Mouse (Mus musculus) neural tube, embryonic 10.5 days (tissue): ENCODE measurements around the gene Gpcpd1.

ENCODE experiments used
- DNase-seq: peaks from one replicate; pipeline ENCODE4 v3.0.0-alpha.2; 2017; ENCODE audit warnings: low spot score; ENCODE audit errors: extremely low spot score

Gene Gpcpd1

DNA sequence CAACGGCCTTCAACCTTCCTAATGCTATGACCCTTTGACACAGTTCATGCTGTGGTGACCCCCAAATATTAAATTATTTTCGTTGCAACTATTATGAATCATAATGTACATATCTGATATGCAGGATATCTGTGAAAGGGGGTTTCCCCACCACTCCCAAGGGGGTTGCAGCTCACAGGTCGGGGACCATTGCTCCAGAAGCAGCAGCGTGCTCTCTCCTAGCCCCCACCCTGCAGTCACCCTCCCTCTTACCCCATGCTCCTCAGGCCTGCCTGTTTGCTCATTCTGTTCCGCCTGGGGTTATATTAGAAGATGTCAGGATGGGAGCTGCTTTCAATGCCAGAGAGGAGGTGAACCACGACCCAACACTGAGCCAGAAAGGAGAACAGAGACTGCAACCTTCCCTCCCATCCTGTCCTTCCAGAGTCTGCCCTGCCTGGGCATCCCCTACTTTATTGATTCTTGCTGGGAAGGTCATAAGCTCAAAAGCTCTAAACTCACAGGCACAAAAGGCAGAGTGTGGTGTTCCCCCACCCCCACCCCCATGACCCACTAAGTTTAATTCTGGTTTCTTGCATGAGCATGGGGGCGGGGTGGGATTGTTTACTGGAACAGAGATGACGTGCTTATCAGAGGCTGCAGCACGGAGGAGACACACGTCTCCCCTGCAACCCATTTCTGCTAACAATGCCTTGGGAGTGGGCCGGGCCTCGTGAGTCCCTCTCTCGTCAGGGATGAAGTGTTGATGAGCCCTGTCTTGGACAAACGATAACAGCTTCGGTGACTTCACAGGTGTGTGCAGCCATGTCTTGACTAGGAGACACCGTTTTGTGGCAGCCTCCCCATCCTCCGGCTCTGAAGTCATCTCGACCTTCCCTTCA, 69.3 kb downstream of the Gpcpd1 start:
- DNase-seq = no peak

DNA sequence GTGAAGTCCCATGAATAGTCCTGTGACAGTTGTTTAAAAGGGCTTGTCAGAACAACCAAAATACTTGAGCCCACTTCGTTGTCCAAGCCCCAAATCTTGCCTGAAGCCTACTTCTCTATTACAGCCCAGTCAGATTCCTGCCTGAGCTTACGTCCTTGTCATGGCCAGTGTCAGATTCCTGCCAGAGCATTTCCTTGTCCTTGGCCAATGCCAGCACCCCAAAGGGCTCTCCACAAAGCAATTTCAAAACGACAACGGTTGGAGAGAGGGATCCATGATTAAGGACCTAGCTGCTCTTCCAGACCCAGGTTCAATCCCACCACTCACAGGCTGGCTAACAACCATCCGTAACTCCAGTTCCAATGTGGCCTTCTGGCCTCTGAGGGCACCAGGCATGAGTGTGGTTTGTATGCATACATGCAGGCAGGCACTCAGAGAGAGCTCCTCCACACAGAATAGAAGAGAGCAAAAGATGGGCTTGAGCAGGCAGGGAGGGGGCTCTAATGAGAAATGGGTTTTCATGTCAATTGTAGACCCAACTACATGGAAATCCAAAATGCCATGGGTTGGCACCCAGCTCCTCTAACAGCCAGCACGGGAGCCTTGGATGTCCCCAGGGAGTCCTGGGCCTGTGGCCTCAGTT, 70.2 kb downstream of the Gpcpd1 start:
- DNase-seq = no peak

DNA sequence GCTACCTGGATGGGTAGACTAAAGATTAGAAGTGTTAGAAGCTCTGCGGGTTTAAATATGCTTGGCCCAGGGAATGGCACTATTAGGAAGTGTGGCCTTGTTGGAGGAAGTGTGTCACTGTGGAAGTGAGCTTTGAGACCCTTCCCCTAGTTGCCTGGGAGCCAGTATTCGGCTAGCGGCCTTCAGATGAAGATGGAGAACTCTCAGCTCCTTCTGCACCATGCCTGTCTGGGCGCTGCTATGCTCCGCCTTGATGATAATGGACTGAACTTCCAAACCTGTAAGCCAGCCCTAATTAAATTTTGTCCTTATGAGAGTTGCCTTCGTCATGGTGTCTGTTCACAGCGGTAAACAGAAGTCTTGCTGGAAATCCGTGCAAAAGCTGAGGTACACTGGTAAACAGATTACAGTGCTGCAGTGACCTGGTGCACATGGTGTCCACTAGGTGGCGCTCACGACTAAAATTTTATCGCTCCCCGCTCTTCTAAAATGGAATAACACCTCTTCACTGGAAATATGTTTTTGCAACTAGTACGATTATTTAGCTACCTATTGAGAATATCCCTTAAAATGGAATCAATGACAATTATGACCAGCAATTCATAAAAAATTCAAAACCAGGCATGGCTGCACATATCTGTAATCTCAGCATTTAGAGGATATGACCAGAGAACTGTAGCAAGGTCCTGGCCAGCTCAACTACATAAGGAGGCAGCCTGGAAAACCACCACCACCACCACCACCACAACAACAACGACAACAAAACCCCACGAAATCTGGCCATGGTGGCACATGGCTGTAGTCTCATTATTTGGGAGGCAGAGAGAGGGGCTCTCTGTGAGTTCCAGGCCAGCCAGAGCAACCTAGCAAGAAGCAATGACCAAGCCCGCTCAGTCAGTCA, 71.1 kb downstream of the Gpcpd1 start:
- DNase-seq = peak; percentile 69

DNA sequence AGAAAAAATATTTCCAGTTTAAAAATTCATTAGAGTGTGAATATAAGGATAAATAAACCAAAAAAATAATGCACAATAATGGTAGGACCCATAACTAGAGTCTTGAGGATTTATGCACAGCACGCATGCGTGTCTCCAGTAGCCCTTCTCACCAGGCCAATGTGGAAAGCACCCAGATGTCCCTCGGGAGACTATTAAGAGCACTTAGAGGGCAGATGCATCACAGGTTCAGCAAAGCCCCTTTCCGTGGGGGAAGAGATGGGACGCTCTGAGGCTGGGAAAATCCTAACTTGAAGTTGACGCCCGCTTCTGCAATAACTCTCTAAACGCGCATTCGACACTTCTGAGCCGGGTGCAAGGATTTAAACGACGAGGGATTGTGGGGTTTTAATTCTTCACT, 71.9 kb downstream of the Gpcpd1 start:
- no peak for DNase-seq

GRCm38 (mm10) chr2:132515076-132515475, 72.5 kb downstream of the Gpcpd1 start:
- no peak for DNase-seq

- no peak for DNase-seq
Observed at GRCm38 (mm10) chr2:132514353-132514752, 73.2 kb downstream of the Gpcpd1 start.

DNA sequence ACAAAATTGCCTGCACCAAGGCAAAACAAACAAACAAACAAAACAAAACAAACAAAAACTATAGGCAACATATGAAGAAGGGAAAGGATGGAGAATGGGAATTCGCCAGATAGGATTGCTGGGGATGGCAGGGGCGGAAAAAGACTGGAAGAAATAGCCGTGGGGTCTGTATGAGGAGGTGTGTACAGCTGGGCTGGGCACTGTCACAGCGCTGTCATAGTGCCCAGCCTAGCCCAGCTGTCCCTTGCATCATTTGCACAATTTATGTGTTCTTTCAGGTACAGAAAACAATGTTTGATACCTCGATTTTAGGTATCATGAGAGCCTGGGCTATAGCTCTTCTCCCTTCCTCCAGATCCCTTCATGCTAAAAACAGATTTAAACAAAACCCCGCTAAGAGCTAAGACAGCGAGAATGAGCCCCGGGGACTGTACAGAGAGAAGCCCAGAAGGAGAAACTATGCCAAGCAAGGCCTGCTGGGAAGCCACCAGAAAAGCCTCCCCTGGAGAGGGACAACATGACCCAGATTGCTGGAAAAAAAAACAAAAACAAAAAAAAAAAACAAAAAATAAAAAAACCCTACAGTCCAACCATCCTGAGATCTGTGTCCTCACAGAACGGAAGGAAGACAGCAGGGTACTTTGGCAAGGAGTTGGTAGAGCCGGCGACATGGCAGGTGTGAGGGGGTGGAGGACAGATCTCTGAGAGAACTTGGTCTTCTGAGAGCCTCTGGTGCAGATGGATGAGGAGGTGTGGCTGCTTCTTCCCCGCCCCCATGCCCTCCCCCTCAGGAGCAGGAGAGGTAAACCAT, 74.0 kb downstream of the Gpcpd1 start:
- no peak for DNase-seq

DNA sequence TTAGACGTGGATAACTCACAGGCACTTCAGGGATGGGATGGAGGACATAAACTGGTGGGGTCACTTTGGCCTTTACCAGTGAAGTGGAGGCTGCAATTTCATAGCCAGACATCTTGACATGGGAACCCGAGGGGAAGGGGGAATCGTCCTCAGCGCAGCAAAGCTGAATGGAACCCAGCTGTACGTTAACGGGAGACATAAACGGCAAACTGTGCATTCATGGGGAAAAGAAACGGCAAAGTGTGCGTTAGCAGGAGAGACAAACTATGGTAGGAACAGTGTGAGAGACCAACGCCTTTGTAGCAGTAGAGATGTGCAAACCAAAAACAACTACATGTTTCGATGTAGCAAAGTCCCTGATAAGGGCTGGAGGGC, 74.6 kb downstream of the Gpcpd1 start:
- no peak for DNase-seq

GRCm38 (mm10) chr2:132512051-132512976, 75.2 kb downstream of the Gpcpd1 start:
- no peak for DNase-seq

- DNase-seq = no peak
Observed at GRCm38 (mm10) chr2:132511011-132511818, 76.3 kb downstream of the Gpcpd1 start.

- DNase-seq = no peak
Observed at GRCm38 (mm10) chr2:132509714-132510113, 77.8 kb downstream of the Gpcpd1 start.

DNA sequence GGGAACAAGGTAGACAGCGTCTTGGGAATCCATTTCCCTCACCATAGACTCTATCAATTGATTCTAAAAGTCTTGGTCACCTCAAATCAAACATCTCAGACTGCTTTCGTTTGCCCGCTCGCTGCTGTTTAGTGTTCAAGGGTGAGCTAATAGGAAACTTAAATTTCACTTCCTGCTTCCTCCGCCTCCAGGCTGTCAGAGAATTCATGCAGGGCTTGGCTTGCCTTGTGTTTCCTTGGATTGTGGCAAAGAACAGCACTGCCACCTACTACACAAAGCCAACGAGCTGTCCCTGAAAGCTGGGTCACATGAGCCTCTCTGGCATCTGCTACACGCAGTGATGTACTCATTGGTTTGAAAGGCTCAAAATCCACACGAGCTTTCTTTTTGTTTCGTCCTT, 78.3 kb downstream of the Gpcpd1 start:
- DNase-seq = no peak

DNA sequence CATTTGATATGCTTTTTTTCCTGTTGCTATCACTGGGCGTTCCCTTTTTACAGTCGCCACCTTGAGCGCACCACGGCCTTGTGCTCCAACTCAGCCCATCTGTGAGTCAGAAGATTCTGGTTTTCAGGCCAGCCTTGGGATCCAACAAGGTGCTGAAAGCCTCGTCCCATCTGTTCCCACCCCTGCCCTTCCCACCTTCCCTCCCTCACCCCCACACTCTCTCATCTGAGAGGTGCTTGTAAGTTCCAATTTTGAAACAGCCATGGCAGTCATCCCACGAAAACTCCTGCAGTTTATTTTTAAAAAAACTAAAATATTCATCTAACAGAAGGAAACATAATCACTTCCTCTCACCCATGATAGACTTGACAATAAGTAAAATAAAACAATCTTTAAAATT, 80.0 kb downstream of the Gpcpd1 start:
- DNase-seq = no peak

DNA sequence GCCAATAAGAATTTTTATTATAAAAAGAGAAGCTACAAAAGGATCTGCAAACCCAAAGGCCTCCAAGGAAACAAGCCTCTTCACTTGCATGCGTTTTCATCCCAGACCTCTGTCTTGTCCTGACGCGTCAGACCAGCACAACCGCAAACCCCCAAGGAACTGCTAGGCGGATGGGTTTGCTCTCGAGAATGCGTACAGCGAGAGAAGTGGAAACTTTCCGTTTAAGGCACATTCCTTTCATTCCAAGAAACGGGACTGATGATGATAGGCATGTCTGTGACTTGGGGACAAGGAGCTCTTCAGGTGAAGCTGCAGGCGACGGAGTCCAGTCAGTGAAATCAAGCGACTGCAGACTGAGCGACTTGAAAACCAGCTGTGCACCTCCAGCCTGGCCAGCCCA, 80.4 kb downstream of the Gpcpd1 start:
- DNase-seq = no peak

DNA sequence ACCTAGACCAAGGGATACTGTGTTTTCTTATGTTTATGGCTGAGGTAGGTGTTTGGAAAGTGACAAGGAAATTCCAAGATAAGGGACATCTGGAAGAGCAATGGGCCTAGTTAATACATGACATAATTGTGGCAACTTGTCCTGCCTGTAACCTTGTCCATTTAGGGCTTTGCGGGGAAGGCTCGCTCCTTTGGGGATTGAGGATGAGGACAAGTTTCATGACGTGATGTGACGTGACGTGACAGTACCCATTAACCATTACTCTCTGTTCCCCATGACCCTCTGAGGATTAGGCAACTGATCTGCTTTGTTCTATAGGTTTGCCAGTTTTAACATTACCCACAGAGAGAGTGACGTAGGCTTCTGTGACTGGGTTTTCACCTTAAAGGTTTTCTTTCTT, 81.7 kb downstream of the Gpcpd1 start:
- no peak for DNase-seq

GRCm38 (mm10) chr2:132498344-132498743, 89.2 kb downstream of the Gpcpd1 start:
- DNase-seq = no peak

DNA sequence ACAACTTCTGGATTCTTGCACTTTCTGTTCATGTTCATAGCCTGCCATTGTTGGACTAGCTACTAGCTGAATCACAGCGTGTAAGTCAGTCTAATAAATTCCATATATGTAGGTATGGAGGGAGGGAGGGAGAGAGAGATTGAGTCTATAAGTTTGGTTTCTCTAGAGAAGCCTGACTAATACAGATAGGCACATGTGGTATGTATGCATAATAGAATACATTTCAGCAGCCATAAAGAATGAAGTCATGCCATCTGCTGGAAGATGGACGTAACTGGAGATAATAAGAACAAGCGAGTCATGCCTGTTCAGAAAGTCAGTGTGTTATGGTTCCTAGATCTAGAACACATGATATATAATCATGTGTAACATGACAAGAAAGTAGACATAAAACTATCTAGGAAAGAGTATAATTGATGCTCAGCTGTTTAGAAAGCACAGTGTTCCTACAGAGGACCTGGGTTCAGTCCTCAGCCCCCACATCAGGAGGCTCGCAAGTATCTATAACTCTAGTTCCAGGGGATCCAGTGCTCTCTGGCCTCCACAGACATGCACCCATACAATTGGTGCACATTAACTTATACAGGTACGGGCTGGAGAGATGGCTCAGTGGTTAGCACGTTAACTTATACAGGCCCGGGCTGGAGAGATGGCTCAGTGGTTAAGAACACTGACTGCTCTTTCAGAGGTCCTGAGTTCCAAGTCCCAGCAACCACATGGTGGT, 90.0 kb downstream of the Gpcpd1 start:
- DNase-seq = no peak

DNA sequence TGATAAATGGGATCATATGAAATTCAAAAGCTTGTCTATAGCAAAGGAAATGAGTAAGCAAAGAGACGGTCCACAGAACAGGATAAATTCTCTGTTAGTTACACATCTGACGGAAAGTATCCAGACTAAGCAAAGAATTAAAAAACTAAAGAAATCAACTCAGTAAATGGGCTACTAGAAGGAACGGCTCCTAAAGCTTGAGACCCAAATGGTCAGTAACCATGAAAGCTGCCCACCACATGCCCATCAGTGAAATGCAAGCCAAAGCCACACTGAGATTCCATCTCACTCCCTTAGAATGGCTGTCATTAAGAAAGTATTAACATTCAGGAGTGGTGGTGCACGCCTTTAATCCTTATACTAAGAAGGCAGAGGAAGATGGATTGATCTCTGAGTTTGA, 94.3 kb downstream of the Gpcpd1 start:
- DNase-seq = no peak
